Mouse (Mus musculus) midbrain, embryonic 14.5 days (tissue): ENCODE measurements around the gene Rspo1. TPM values are rescaled to one million over a fixed set of nuclear protein-coding genes. Genes with fewer than 3 reads are reported as not detected.

Source experiments
- ATAC-seq: fragments of 200-750 bp; cut with Nextera tagmentation; 2 replicates; pipeline ENCODE4 v1.8.0; 2017; ENCODE audit warnings: moderate number of reproducible peaks, moderate library complexity; ENCODE audit not compliant: low FRiP score, low TSS enrichment
- DNase-seq: peaks from one replicate; pipeline ENCODE4 v3.0.0-alpha.2; 2015
- H3K27ac ChIP-seq: fragments of 300-500 bp; sonication (generic); replicated peaks from 2 replicates; pipeline ENCODE4 v1.5.1; 2014; ENCODE audit warnings: mild to moderate bottlenecking, low read depth, low read length, moderate library complexity
- H3K27me3 ChIP-seq: fragments of 300-500 bp; sonication (generic); 2 replicates; pipeline ENCODE4 v1.6.1; 2014; ENCODE audit warnings: low read length, control low read depth, mixed read lengths; ENCODE audit not compliant: control insufficient read depth, insufficient read depth
- H3K36me3 ChIP-seq: fragments of 300-500 bp; sonication (generic); 2 replicates; pipeline ENCODE4 v1.6.1; 2014; ENCODE audit warnings: low read length, control low read depth; ENCODE audit not compliant: control insufficient read depth, insufficient read depth
- H3K4me1 ChIP-seq: fragments of 300-500 bp; sonication (generic); 2 replicates; pipeline ENCODE4 v1.6.1; 2014; ENCODE audit warnings: mild to moderate bottlenecking, antibody characterized with exemption, low read length, control low read depth; ENCODE audit not compliant: control insufficient read depth, insufficient read depth
- H3K4me2 ChIP-seq: fragments of 300-500 bp; sonication (generic); 2 replicates; pipeline ENCODE4 v1.6.1; 2014; ENCODE audit warnings: mild to moderate bottlenecking, low read length, moderate library complexity
- H3K4me3 ChIP-seq: fragments of 300-500 bp; sonication (generic); replicated peaks from 2 replicates; pipeline ENCODE4 v1.5.1; 2014; ENCODE audit warnings: low read depth, low read length
- H3K9ac ChIP-seq: fragments of 300-500 bp; sonication (generic); replicated peaks from 2 replicates; pipeline ENCODE4 v1.6.1; 2014; ENCODE audit warnings: mild to moderate bottlenecking, low read length, moderate library complexity
- H3K9me3 ChIP-seq: fragments of 300-500 bp; sonication (generic); 2 replicates; pipeline ENCODE4 v1.6.1; 2016; ENCODE audit warnings: low read length, control low read depth, mixed read lengths; ENCODE audit not compliant: control insufficient read depth
- WGBS: fragments of 180-500 bp; shearing (Covaris S2); extraction: QIAGEN DNeasy Blood & Tissue Kit; methylation state at CpG from one replicate; pipeline ENCODE4 v1.1.7; 2014; 5-methylcytosine and 5-hydroxymethylcytosine counted together
- polyA plus RNA-seq: library from polyadenylated mRNA; unstranded; fragments of >200 nt; fragmentation: Nextera tagmentation; extraction: Ambion mirVana; gene quantifications from 2 replicates; pipeline ENCODE4 v1.2.1, GENCODE M21; 2014

Rspo1 gene
- polyA plus RNA-seq, 1 experiment from 2014 or later = 3.2 TPM

DNA sequence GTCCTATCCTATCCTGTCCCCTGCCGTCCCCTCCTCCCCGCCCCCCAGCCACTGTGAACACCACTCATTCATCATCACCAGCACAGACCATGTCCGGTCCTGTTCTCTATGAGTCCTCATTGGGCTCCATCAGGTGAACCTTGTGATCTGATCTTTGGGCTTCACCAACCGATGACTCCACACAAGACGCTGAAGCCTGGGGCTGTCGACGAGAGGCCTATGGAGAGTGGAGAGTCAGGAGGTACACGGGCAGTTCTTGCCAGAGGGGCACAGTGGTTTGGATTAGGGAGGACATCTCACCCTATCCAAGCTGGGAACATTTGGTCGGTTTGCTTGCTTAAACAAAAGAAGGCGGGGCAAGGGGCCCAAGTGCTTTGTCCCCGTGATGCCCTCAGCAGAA, 16.0 kb upstream of the Rspo1 start:
- Histone ChIP-seq H3K4me3 (no peak overlapping the region), H3K36me3 (no peaks in the 10 kb centered on the region), H3K27ac (peak overlapping the region; percentile 32), H3K9me3 (no peaks in the 10 kb centered on the region), H3K4me1 (peaks cover 13% of the 10 kb centered on the region; the same call in 1 of the 2 replicates), H3K27me3 (no peaks in the 10 kb centered on the region), H3K4me2 (no peak overlapping the region), H3K9ac (no peak overlapping the region; the same call in 1 of the 2 replicates)
- no peak for ATAC-seq
- no peak for DNase-seq
- 71% methylated on average over 11 of the region's 11 CpGs for WGBS

DNA sequence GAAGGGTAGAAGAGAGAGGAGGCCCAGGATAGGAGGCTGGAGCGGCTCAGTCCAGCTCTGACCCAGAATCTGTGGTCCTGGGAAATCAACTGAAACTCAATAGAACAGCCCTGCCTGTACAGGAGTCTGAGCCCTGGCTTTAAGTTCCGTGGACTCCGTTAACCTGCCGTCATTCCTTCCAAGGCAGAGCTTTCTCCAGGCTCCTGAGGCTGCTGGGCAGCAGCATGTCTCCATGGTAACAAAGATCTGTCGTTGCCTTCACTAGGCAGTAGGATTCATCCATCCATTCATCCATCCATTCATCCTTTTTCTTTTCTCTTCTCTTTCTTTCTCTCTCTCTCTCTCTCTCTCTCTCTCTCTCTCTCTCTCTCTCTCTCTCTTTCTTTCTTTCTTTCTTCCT, 15.6 kb upstream of the Rspo1 start:
- peaks cover 10% of the 10 kb centered on the region; the same call in 1 of the 2 replicates for H3K4me1 ChIP-seq
- DNase-seq (peak; percentile 74), ATAC-seq (no peak)
- H3K9me3 ChIP-seq = no peaks in the 10 kb centered on the region
- H3K4me2 ChIP-seq = no peak overlapping the region
- H3K4me3 ChIP-seq = no peak overlapping the region
- WGBS = 17% methylated on average over 5 of the region's 5 CpGs
- no peaks in the 10 kb centered on the region for H3K27me3 ChIP-seq
- peak overlapping the region; percentile 32 for H3K27ac ChIP-seq
- H3K9ac ChIP-seq = no peak overlapping the region; the same call in 1 of the 2 replicates
- H3K36me3 ChIP-seq = no peaks in the 10 kb centered on the region

DNA sequence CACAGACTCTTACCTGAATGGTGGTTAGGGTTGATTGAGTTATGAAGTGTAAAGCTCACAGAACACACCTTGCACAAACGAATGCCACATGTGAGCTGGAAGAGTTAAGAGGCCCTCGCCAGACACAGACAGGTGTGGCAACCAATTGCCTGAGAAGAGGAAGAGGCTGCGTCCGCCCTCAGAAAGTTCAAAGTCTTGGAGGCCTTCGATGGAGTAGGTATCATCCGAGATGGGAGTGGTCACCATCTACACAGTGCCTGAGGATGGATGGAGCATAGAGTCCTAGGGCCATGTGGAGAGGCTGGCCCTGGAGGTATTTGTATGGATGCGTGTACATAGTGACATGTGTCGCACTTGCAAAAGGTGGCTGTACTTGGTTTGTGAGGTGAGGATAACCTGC, 15.1 kb upstream of the Rspo1 start:
- no peaks in the 10 kb centered on the region for H3K27me3 ChIP-seq
- no peak overlapping the region for H3K4me2 ChIP-seq
- no peak for DNase-seq
- no peak overlapping the region for H3K4me3 ChIP-seq
- no peaks in the 10 kb centered on the region for H3K9me3 ChIP-seq
- no peak for ATAC-seq
- H3K4me1 ChIP-seq = peaks cover 10% of the 10 kb centered on the region; the same call in 1 of the 2 replicates
- H3K36me3 ChIP-seq = no peaks in the 10 kb centered on the region
- H3K9ac ChIP-seq = no peak overlapping the region
- 0 out of 2 replicates have a peak overlapping the region, but pooled peaks have one; percentile 37 for H3K27ac ChIP-seq
- 89% methylated on average over 8 of the region's 8 CpGs for WGBS

DNA sequence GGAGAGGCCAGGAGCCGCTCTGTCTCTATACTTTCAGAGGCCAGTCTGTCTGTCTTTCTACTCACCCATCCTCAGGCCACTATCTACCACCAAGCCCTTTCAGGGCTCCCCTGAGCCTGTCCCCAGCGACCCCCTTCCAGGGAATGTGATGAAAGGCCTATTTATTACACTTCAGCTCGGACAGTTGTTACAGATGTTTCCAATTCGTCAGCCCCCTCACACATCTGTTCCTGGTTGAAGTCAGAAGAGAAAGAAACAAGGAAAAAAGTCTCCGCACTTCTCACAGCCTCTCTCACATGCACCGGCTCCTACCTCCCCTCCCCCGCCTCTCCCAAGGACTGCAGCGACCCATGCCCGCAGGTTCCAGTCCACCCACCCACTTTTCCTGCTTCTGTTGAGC, 13.9 kb upstream of the Rspo1 start:
- Histone ChIP-seq H3K36me3 (no peaks in the 10 kb centered on the region), H3K9me3 (no peaks in the 10 kb centered on the region), H3K27ac (no peak overlapping the region), H3K4me2 (no peak overlapping the region), H3K4me1 (peaks cover 10% of the 10 kb centered on the region; the same call in 1 of the 2 replicates), H3K27me3 (no peaks in the 10 kb centered on the region), H3K9ac (no peak overlapping the region), H3K4me3 (no peak overlapping the region)
- ATAC-seq = no peak
- WGBS = 81% methylated on average over 9 of the region's 9 CpGs
- no peak for DNase-seq

- no peak overlapping the region for H3K4me3 ChIP-seq
- WGBS = 80% methylated on average over 2 of the region's 2 CpGs
- H3K4me1 ChIP-seq = peaks cover 10% of the 10 kb centered on the region; the same call in 1 of the 2 replicates
- DNase-seq (no peak), ATAC-seq (no peak)
- H3K27me3 ChIP-seq = no peaks in the 10 kb centered on the region
- no peaks in the 10 kb centered on the region for H3K36me3 ChIP-seq
- no peak overlapping the region for H3K27ac ChIP-seq
- no peak overlapping the region for H3K4me2 ChIP-seq
- H3K9me3 ChIP-seq = no peaks in the 10 kb centered on the region
- H3K9ac ChIP-seq = no peak overlapping the region
Observed at GRCm38 (mm10) chr4:124973296-124973695, 12.9 kb upstream of the Rspo1 start.

- Histone ChIP-seq H3K4me3 (no peak overlapping the region), H3K36me3 (no peaks in the 10 kb centered on the region), H3K27ac (no peak overlapping the region), H3K4me1 (no peaks in the 10 kb centered on the region), H3K9ac (no peak overlapping the region), H3K9me3 (no peaks in the 10 kb centered on the region), H3K27me3 (peaks cover 5% of the 10 kb centered on the region; the same call in 1 of the 2 replicates), H3K4me2 (no peak overlapping the region)
- 49% methylated on average over 5 of the region's 5 CpGs for WGBS
- no peak for DNase-seq
- no peak for ATAC-seq
Observed at GRCm38 (mm10) chr4:124978201-124978600, 8.0 kb upstream of the Rspo1 start.

GRCm38 (mm10) chr4:124983893-124984526, 2.2 kb upstream of the Rspo1 start:
- Histone ChIP-seq H3K9ac (no peak overlapping the region), H3K27me3 (peaks cover 62% of the 10 kb centered on the region), H3K4me1 (peaks cover 9% of the 10 kb centered on the region; the same call in 1 of the 2 replicates), H3K4me2 (no peak overlapping the region), H3K36me3 (no peaks in the 10 kb centered on the region), H3K4me3 (no peak overlapping the region), H3K27ac (no peak overlapping the region), H3K9me3 (no peaks in the 10 kb centered on the region)
- DNase-seq (no peak), ATAC-seq (no peak)
- WGBS = 15% methylated on average over 9 of the region's 9 CpGs

DNA sequence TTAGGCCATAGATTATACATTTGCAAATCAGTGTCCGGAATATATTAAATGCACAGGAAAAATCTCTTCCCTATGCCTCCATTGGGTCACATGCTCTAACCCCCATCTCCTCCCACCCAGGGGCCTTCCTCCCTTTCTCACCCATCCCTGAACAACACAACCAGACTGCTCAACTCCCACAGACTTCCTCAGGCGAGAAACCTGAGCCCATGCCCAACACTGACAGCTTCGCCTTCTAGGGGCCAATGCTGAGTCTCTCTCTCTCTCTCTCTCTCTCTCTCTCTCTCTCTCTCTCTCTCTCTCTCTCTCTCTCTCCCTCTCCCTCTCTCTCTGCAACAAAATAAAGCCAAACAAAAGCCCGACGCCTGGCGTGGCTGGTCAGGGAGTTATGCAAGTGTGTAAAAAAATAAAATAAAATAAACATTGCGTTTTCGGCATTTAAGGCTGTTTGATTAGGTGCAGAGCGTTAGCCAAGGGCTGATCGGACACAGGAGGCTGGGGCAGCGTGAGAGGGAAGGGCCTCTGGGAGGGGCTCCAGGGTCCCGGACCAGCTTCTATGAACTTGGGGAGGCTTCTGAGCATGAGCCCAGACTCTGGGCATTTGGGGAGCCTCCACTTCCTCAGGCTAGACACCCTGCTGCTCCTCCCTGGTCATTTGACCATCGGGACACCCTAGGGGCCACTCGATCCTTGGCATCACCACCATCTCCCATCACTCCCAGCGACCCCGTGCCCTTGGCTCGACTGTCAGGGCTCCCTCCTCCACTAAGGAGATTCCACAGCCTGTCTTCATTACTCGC, 1.2 kb upstream of the Rspo1 start:
- no peak overlapping the region for H3K4me2 ChIP-seq
- H3K27me3 ChIP-seq = peaks cover 64% of the 10 kb centered on the region
- H3K9ac ChIP-seq = no peak overlapping the region
- ATAC-seq = no peak
- H3K36me3 ChIP-seq = no peaks in the 10 kb centered on the region
- H3K4me3 ChIP-seq = no peak overlapping the region
- DNase-seq = no peak
- no peak overlapping the region for H3K27ac ChIP-seq
- 9% methylated on average over 18 of the region's 18 CpGs for WGBS
- H3K4me1 ChIP-seq = peaks cover 10% of the 10 kb centered on the region; the same call in 1 of the 2 replicates
- no peaks in the 10 kb centered on the region for H3K9me3 ChIP-seq
